Mouse (Mus musculus): ENCODE results near the gene Slc35e4. TPM values are rescaled to one million over a fixed set of nuclear protein-coding genes. Genes with fewer than 3 reads are reported as not detected.

Gene Slc35e4
- polyA plus RNA-seq, 1 experiment: 8.1 TPM

GRCm38 (mm10) chr11:3876419-3876818 is 38.0 kb downstream of the Slc35e4 start:
- Histone ChIP-seq H3K36me3 (ENCODE audit: control insufficient read depth, insufficient read depth, low read length) (no peaks in the 10 kb centered on the region), H3K4me3 (ENCODE audit: insufficient read depth, low read depth, low read length) (no peak overlapping the region), H3K4me1 (ENCODE audit: control insufficient read depth, insufficient read depth, low read length) (no peaks in the 10 kb centered on the region), H3K27me3 (replicated peaks; ENCODE audit: control insufficient read depth, insufficient read depth, low read length) (no peaks in the 10 kb centered on the region), H3K27ac (ENCODE audit: insufficient read depth, low read depth, low read length) (no peak overlapping the region)
- no peak for DNase-seq
- TF ChIP-seq POLR2A (IDR thresholded peaks at IDR 0.05; ENCODE audit: low read depth, low read length) (no peak), CTCF (conservative IDR thresholded peaks at IDR 0.05; ENCODE audit: insufficient read depth, insufficient read length, low read depth, low read length) (no peak)
- WGBS: 77% methylated on average over 6 of the region's 6 CpGs

GRCm38 (mm10) chr11:3864343-3864742 is 50.1 kb downstream of the Slc35e4 start:
- TF ChIP-seq POLR2A (IDR thresholded peaks at IDR 0.05; ENCODE audit: low read depth, low read length): no peak
- TF ChIP-seq CTCF (conservative IDR thresholded peaks at IDR 0.05; ENCODE audit: insufficient read depth, insufficient read length, low read depth, low read length): no peak
- Histone ChIP-seq H3K36me3 (ENCODE audit: control insufficient read depth, insufficient read depth, low read length) (no peaks in the 10 kb centered on the region), H3K27me3 (replicated peaks; ENCODE audit: control insufficient read depth, insufficient read depth, low read length) (no peaks in the 10 kb centered on the region), H3K4me1 (ENCODE audit: control insufficient read depth, insufficient read depth, low read length) (0 out of 2 replicates have a peak, but pooled peaks cover 4% of the 10 kb centered on the region), H3K27ac (ENCODE audit: insufficient read depth, low read depth, low read length) (0 out of 2 replicates have a peak overlapping the region, but pooled peaks have one; percentile 6), H3K4me3 (ENCODE audit: insufficient read depth, low read depth, low read length) (no peak overlapping the region)
- peak; percentile 23 for DNase-seq
- WGBS: 25% methylated on average over 6 of the region's 6 CpGs

- Histone ChIP-seq H3K4me1 (ENCODE audit: control insufficient read depth, insufficient read depth, low read length) (0 out of 2 replicates have a peak, but pooled peaks cover 4% of the 10 kb centered on the region), H3K36me3 (ENCODE audit: control insufficient read depth, insufficient read depth, low read length) (no peaks in the 10 kb centered on the region), H3K27ac (ENCODE audit: insufficient read depth, low read depth, low read length) (peak within 1 kb of the TSS; percentile 6; the same call in 1 of the 2 replicates), H3K4me3 (ENCODE audit: insufficient read depth, low read depth, low read length) (peak within 1 kb of the TSS; percentile 53), H3K27me3 (replicated peaks; ENCODE audit: control insufficient read depth, insufficient read depth, low read length) (no peaks in the 10 kb centered on the region)
- 5% methylated on average over 58 of the region's 58 CpGs for WGBS
- DNase-seq: peak; percentile 81
- peak; percentile 10 for TF ChIP-seq POLR2A (IDR thresholded peaks at IDR 0.05; ENCODE audit: low read depth, low read length)
- peak; percentile 42 for TF ChIP-seq CTCF (conservative IDR thresholded peaks at IDR 0.05; ENCODE audit: insufficient read depth, insufficient read length, low read depth, low read length)
These were observed 50.9 kb downstream of the Slc35e4 start, which contains the start of gene Osbp2 for GRCm38 (mm10) chr11:3863454-3864112. TSS of gene Osbp2 (minus strand) at chr11:3863903.

DNA sequence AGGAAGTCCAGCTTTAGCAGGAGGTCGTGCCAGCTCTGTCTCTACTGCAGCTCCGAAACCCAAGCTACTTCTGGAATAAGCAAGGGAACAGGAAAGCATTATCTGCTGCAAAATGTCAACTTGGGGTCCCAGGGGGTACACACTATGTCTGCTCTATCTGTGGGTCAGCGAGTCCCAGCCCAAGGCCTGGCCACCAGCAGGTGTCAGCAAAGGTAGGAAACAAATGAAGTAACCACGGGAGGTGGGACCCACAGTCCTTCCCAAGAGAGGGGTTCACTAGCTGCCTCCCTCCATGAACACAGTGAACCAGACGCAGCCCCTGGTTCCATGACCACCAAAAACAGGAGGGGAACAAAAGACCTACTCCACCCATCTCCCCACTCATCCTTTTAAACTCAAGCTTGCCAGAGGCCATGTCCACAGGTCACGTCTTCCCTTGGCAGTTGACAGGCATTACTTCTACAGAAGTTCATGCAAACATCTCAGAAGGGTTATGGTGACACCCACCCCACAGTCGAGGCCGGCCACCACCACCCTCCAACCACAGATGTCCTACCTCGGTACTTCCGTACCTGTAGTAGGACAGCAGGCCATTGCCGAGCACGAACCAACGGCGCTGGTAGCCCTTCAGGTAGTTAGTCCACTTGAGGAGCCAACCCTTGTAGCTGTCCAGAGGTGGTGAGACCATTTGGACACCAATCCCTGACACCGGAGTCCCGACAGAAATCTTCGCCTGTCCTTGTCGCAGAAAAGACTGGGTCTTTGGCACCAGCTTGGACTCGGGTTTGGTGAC is 51.6 kb downstream of the Slc35e4 start:
- H3K36me3 ChIP-seq (ENCODE audit: control insufficient read depth, insufficient read depth, low read length): no peaks in the 10 kb centered on the region
- H3K27me3 ChIP-seq (replicated peaks; ENCODE audit: control insufficient read depth, insufficient read depth, low read length): no peaks in the 10 kb centered on the region
- H3K4me3 ChIP-seq (ENCODE audit: insufficient read depth, low read depth, low read length): peak overlapping the region; percentile 53; the same call in 1 of the 2 replicates
- 0 out of 2 replicates have a peak, but pooled peaks cover 4% of the 10 kb centered on the region for H3K4me1 ChIP-seq (ENCODE audit: control insufficient read depth, insufficient read depth, low read length)
- TF ChIP-seq CTCF (conservative IDR thresholded peaks at IDR 0.05; ENCODE audit: insufficient read depth, insufficient read length, low read depth, low read length): no peak
- no peak for TF ChIP-seq POLR2A (IDR thresholded peaks at IDR 0.05; ENCODE audit: low read depth, low read length)
- no peak overlapping the region for H3K27ac ChIP-seq (ENCODE audit: insufficient read depth, low read depth, low read length)
- 78% methylated on average over 19 of the region's 19 CpGs for WGBS
- DNase-seq: peak; percentile 5

DNA sequence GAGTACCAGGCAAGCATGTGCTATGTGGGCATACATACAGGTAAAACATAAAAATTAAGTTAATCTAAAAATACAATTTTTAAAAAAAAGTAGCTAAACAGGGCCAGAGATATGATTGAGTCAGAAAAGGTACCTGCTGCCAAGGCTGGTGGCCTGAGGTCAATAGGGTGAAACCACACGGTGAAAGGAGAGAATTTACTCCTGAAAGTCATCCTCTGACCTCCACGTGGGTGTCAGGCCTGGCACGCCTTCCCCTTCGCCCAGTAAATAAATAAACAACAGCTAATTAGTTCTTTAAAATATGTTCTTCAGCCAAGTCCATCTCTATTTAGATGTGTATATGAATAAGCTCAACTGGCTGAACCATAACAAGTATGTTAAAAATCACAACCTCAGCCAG is 54.1 kb downstream of the Slc35e4 start:
- WGBS: 41% methylated on average over 4 of the region's 4 CpGs
- no peak overlapping the region for H3K4me3 ChIP-seq (ENCODE audit: insufficient read depth, low read depth, low read length)
- DNase-seq: peak; percentile 39
- no peak for TF ChIP-seq CTCF (conservative IDR thresholded peaks at IDR 0.05; ENCODE audit: insufficient read depth, insufficient read length, low read depth, low read length)
- no peak for TF ChIP-seq POLR2A (IDR thresholded peaks at IDR 0.05; ENCODE audit: low read depth, low read length)
- no peak overlapping the region for H3K27ac ChIP-seq (ENCODE audit: insufficient read depth, low read depth, low read length)
- no peaks in the 10 kb centered on the region for H3K27me3 ChIP-seq (replicated peaks; ENCODE audit: control insufficient read depth, insufficient read depth, low read length)
- H3K4me1 ChIP-seq (ENCODE audit: control insufficient read depth, insufficient read depth, low read length): 0 out of 2 replicates have a peak, but pooled peaks cover 4% of the 10 kb centered on the region
- no peaks in the 10 kb centered on the region for H3K36me3 ChIP-seq (ENCODE audit: control insufficient read depth, insufficient read depth, low read length)

GRCm38 (mm10) chr11:3859778-3860177 is 54.7 kb downstream of the Slc35e4 start:
- WGBS: 96% methylated on average over 4 of the region's 4 CpGs

DNA sequence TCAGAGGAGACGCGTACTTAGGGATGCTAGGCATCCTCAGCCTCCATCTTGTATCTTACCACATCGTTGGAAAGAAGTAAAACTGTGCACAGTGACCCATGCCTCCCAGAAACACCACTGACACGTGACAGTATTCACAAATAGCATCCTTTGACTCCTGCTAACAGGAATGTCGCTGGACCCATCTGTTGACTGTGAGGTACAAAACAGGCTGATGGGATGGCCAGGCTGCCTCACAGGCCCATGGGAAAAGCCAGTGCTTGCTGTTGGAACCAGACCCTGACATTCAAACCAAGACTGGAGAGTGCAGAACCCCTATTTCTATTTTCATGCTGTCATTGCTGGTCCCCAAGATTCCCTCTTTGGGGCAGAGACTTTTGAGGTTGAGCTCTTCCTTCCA is 56.6 kb downstream of the Slc35e4 start:
- 79% methylated on average over 5 of the region's 5 CpGs for WGBS
- no peak for TF ChIP-seq CTCF (conservative IDR thresholded peaks at IDR 0.05; ENCODE audit: insufficient read depth, insufficient read length, low read depth, low read length)
- TF ChIP-seq POLR2A (IDR thresholded peaks at IDR 0.05; ENCODE audit: low read depth, low read length): no peak

More at GRCm38 (mm10) chr11:3859778-3860177, 54.7 kb downstream of the Slc35e4 start:
- DNase-seq: no peak
- H3K27ac ChIP-seq (ENCODE audit: insufficient read depth, low read depth, low read length): no peak overlapping the region
- H3K4me1 ChIP-seq (ENCODE audit: control insufficient read depth, insufficient read depth, low read length): 0 out of 2 replicates have a peak, but pooled peaks cover 4% of the 10 kb centered on the region
- no peak overlapping the region for H3K4me3 ChIP-seq (ENCODE audit: insufficient read depth, low read depth, low read length)
- TF ChIP-seq POLR2A (IDR thresholded peaks at IDR 0.05; ENCODE audit: low read depth, low read length) (no peak), CTCF (conservative IDR thresholded peaks at IDR 0.05; ENCODE audit: insufficient read depth, insufficient read length, low read depth, low read length) (no peak)
- H3K27me3 ChIP-seq (replicated peaks; ENCODE audit: control insufficient read depth, insufficient read depth, low read length): no peaks in the 10 kb centered on the region
- no peaks in the 10 kb centered on the region for H3K36me3 ChIP-seq (ENCODE audit: control insufficient read depth, insufficient read depth, low read length)

More for the DNA sequence above, 56.6 kb downstream of the Slc35e4 start:
- DNase-seq: no peak
- H3K36me3 ChIP-seq (ENCODE audit: control insufficient read depth, insufficient read depth, low read length): no peaks in the 10 kb centered on the region
- H3K4me1 ChIP-seq (ENCODE audit: control insufficient read depth, insufficient read depth, low read length): no peaks in the 10 kb centered on the region
- H3K27ac ChIP-seq (ENCODE audit: insufficient read depth, low read depth, low read length): no peak overlapping the region
- no peak overlapping the region for H3K4me3 ChIP-seq (ENCODE audit: insufficient read depth, low read depth, low read length)
- H3K27me3 ChIP-seq (replicated peaks; ENCODE audit: control insufficient read depth, insufficient read depth, low read length): no peaks in the 10 kb centered on the region

Other genes with a start within 250 kb of the Slc35e4 start
- 3.3 and 4.5 TPM in 2 replicates for gene Osbp2, start 50.8 kb downstream of the Slc35e4 start, polyA plus RNA-seq (2012; rRNA removed)
- gene 4921536K21Rik, start 19.6 kb downstream of the Slc35e4 start, polyA plus RNA-seq (2012; rRNA removed): 0.83 and 1.1 TPM in 2 replicates
- gene Dusp18, start 19.4 kb downstream of the Slc35e4 start, polyA plus RNA-seq (2012; rRNA removed): 7.0 and 7.1 TPM in 2 replicates
- gene Tcn2, start 17.5 kb upstream of the Slc35e4 start, polyA plus RNA-seq (2012; rRNA removed): 2,179 and 2,584 TPM in 2 replicates
- gene Pes1, start 49.3 kb upstream of the Slc35e4 start, polyA plus RNA-seq (2012; rRNA removed): 33.3 and 33.8 TPM in 2 replicates
- 0.34 and 0.73 TPM in 2 replicates for gene 4930556J24Rik, start 62.1 kb upstream of the Slc35e4 start, polyA plus RNA-seq (2012; rRNA removed)
- 71.7 and 91.3 TPM in 2 replicates for gene Gal3st1, start 69.0 kb upstream of the Slc35e4 start, polyA plus RNA-seq (2012; rRNA removed)
- 0.36 and 0.39 TPM in 2 replicates for gene Sec14l4, start 116.8 kb upstream of the Slc35e4 start, polyA plus RNA-seq (2012; rRNA removed)
- 8.8 and 11.7 TPM in 2 replicates for gene Sec14l3, start 150.2 kb upstream of the Slc35e4 start, polyA plus RNA-seq (2012; rRNA removed)
- 30.1 and 31.2 TPM in 2 replicates for gene Mtfp1, start 180.8 kb upstream of the Slc35e4 start, polyA plus RNA-seq (2012; rRNA removed)
- gene Sec14l2, start 208.8 kb upstream of the Slc35e4 start, polyA plus RNA-seq (2012; rRNA removed): 1.5 and 1.8 TPM in 2 replicates
- gene Rnf215, start 220.5 kb upstream of the Slc35e4 start, polyA plus RNA-seq (2012; rRNA removed): 25.2 and 26.7 TPM in 2 replicates
- 9.6 and 12.1 TPM in 2 replicates for gene Ccdc157, start 245.6 kb upstream of the Slc35e4 start, polyA plus RNA-seq (2012; rRNA removed)
- 21.0 and 21.1 TPM in 2 replicates for gene Sf3a1, start 245.7 kb upstream of the Slc35e4 start, polyA plus RNA-seq (2012; rRNA removed)

All from kidney, adult 2 months (tissue).